Mouse (Mus musculus): ENCODE data around the gene Tcf7. TPM values are rescaled to one million over a fixed set of nuclear protein-coding genes. Genes with fewer than 3 reads are reported as not detected.

The Tcf7 gene
- polyA plus RNA-seq, 1 experiment = 0.38 TPM

GRCm38 (mm10) chr11:52286301-52286957 lies 3.6 kb upstream of the Tcf7 start:
- Histone ChIP-seq H3K4me3 (replicated peaks) (no peak overlapping the region), H3K27me3 (replicated peaks) (peaks cover 79% of the 10 kb centered on the region)

GRCm38 (mm10) chr11:52283596-52284571 lies 1.1 kb upstream of the Tcf7 start:
- peaks cover 88% of the 10 kb centered on the region for H3K27me3 ChIP-seq (replicated peaks)
- TF ChIP-seq FLI1 (IDR thresholded peaks at IDR 0.05; ENCODE audit: low read length) (no peak), GATA1 (IDR thresholded peaks at IDR 0.05; ENCODE audit: borderline replicate concordance, low read length) (no peak)
- no peaks in the 10 kb centered on the region for H3K9me3 ChIP-seq
- H3K4me1 ChIP-seq = peaks cover 18% of the 10 kb centered on the region
- H3K36me3 ChIP-seq (replicated peaks; ENCODE audit: low read length) = no peaks in the 10 kb centered on the region
- peak overlapping the region; percentile 89 for H3K4me3 ChIP-seq (replicated peaks)

More at GRCm38 (mm10) chr11:52286301-52286957, 3.6 kb upstream of the Tcf7 start:
- H3K9me3 ChIP-seq = no peaks in the 10 kb centered on the region
- H3K36me3 ChIP-seq (replicated peaks; ENCODE audit: low read length) = no peaks in the 10 kb centered on the region
- peaks cover 18% of the 10 kb centered on the region for H3K4me1 ChIP-seq
- TF ChIP-seq GATA1 (IDR thresholded peaks at IDR 0.05; ENCODE audit: borderline replicate concordance, low read length) (no peak), FLI1 (IDR thresholded peaks at IDR 0.05; ENCODE audit: low read length) (no peak)

- Histone ChIP-seq H3K4me1 (peaks cover 18% of the 10 kb centered on the region), H3K4me3 (replicated peaks) (peak overlapping the region; percentile 89), H3K36me3 (replicated peaks; ENCODE audit: low read length) (no peaks in the 10 kb centered on the region), H3K9me3 (no peaks in the 10 kb centered on the region), H3K27me3 (replicated peaks) (peaks cover 95% of the 10 kb centered on the region)
- TF ChIP-seq FLI1 (IDR thresholded peaks at IDR 0.05; ENCODE audit: low read length) (no peak), GATA1 (IDR thresholded peaks at IDR 0.05; ENCODE audit: borderline replicate concordance, low read length) (no peak)
These were observed 417 bp downstream of the Tcf7 start for GRCm38 (mm10) chr11:52282420-52282773.

- TF ChIP-seq GATA1 (IDR thresholded peaks at IDR 0.05; ENCODE audit: borderline replicate concordance, low read length) (no peak), FLI1 (IDR thresholded peaks at IDR 0.05; ENCODE audit: low read length) (no peak)
- Histone ChIP-seq H3K27me3 (replicated peaks) (peaks cover 96% of the 10 kb centered on the region), H3K4me1 (peaks cover 18% of the 10 kb centered on the region), H3K4me3 (replicated peaks) (no peak overlapping the region), H3K36me3 (replicated peaks; ENCODE audit: low read length) (no peaks in the 10 kb centered on the region), H3K9me3 (no peaks in the 10 kb centered on the region)
These were observed 1.1 kb downstream of the Tcf7 start for GRCm38 (mm10) chr11:52281568-52282328.

- no peak for TF ChIP-seq GATA1 (IDR thresholded peaks at IDR 0.05; ENCODE audit: borderline replicate concordance, low read length)
- TF ChIP-seq FLI1 (IDR thresholded peaks at IDR 0.05; ENCODE audit: low read length) = no peak
- Histone ChIP-seq H3K27me3 (replicated peaks) (peaks cover 96% of the 10 kb centered on the region), H3K36me3 (replicated peaks; ENCODE audit: low read length) (no peaks in the 10 kb centered on the region), H3K9me3 (no peaks in the 10 kb centered on the region), H3K4me3 (replicated peaks) (no peak overlapping the region), H3K4me1 (peaks cover 19% of the 10 kb centered on the region)
These were observed 2.0 kb downstream of the Tcf7 start for GRCm38 (mm10) chr11:52280566-52281455.

- H3K4me3 ChIP-seq (replicated peaks) = no peak overlapping the region
These were observed 3.1 kb downstream of the Tcf7 start for GRCm38 (mm10) chr11:52279611-52280145.

GRCm38 (mm10) chr11:52278991-52279390 lies 3.8 kb downstream of the Tcf7 start:
- no peak overlapping the region for H3K4me3 ChIP-seq (replicated peaks)
- TF ChIP-seq GATA1 (IDR thresholded peaks at IDR 0.05; ENCODE audit: borderline replicate concordance, low read length) (no peak), FLI1 (IDR thresholded peaks at IDR 0.05; ENCODE audit: low read length) (no peak)

More at GRCm38 (mm10) chr11:52279611-52280145, 3.1 kb downstream of the Tcf7 start:
- no peaks in the 10 kb centered on the region for H3K9me3 ChIP-seq
- TF ChIP-seq GATA1 (IDR thresholded peaks at IDR 0.05; ENCODE audit: borderline replicate concordance, low read length) (no peak), FLI1 (IDR thresholded peaks at IDR 0.05; ENCODE audit: low read length) (no peak)
- H3K36me3 ChIP-seq (replicated peaks; ENCODE audit: low read length) = no peaks in the 10 kb centered on the region
- H3K4me1 ChIP-seq = peaks cover 21% of the 10 kb centered on the region
- H3K27me3 ChIP-seq (replicated peaks) = peaks cover 98% of the 10 kb centered on the region

GRCm38 (mm10) chr11:52278164-52278563 lies 4.7 kb downstream of the Tcf7 start:
- Histone ChIP-seq H3K4me1 (peaks cover 17% of the 10 kb centered on the region), H3K27me3 (replicated peaks) (peaks cover 96% of the 10 kb centered on the region), H3K4me3 (replicated peaks) (no peak overlapping the region), H3K36me3 (replicated peaks; ENCODE audit: low read length) (no peaks in the 10 kb centered on the region), H3K9me3 (no peaks in the 10 kb centered on the region)
- TF ChIP-seq GATA1 (IDR thresholded peaks at IDR 0.05; ENCODE audit: borderline replicate concordance, low read length) (no peak), FLI1 (IDR thresholded peaks at IDR 0.05; ENCODE audit: low read length) (no peak)

More at GRCm38 (mm10) chr11:52278991-52279390, 3.8 kb downstream of the Tcf7 start:
- H3K9me3 ChIP-seq = no peaks in the 10 kb centered on the region
- H3K4me1 ChIP-seq = peaks cover 20% of the 10 kb centered on the region
- no peaks in the 10 kb centered on the region for H3K36me3 ChIP-seq (replicated peaks; ENCODE audit: low read length)
- H3K27me3 ChIP-seq (replicated peaks) = peaks cover 97% of the 10 kb centered on the region

Data from megakaryocyte, embryonic 14.5 days (primary cell).